Mouse (Mus musculus): ENCODE data around the gene Camsap3.

DNA sequence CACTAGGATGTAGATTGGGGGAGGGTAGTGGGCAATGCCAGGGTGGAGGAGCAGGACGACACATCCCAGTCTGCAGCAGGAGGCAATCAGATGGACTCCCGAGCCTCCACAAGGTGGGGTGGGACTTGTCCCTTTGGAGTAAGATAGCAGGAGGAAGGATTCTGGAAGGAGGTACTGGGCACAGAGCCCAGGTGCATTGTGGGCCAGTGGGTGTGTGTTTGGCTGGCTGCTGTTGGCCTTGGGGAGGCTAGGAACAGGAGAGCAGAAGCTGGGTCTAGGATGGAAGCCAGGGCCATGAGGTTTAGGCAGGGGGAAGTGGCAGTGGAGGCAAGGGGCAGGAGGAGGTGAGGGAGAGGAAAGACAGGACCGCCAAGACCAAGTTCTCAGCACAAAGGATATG is 6.4 kb downstream of the Camsap3 start:
- no peak for TF ChIP-seq CTCF (IDR thresholded peaks at IDR 0.05; ENCODE audit: control insufficient read depth, insufficient read depth, low read length)
- no peak for TF ChIP-seq POLR2A (IDR thresholded peaks at IDR 0.05; ENCODE audit: borderline replicate concordance, control insufficient read depth, low read depth, low read length)
